Mouse (Mus musculus) forebrain, embryonic 16.5 days (tissue): ENCODE measurements around the gene Anxa1. TPM values are rescaled to one million over a fixed set of nuclear protein-coding genes. Genes with fewer than 3 reads are reported as not detected.

Experiments used
- ATAC-seq: fragments of 200-750 bp; cut with Nextera tagmentation; 2 replicates; pipeline ENCODE4 v1.8.0; 2017; ENCODE audit warnings: mild to moderate bottlenecking, moderate library complexity
- H3K27ac ChIP-seq: fragments of 300-500 bp; sonication (generic); 2 replicates; pipeline ENCODE4 v1.5.1; 2014; ENCODE audit warnings: low read length, control low read depth
- H3K27me3 ChIP-seq: fragments of 300-500 bp; sonication (generic); replicated peaks from 2 replicates; pipeline ENCODE4 v1.6.1; 2014; ENCODE audit warnings: low read length; ENCODE audit not compliant: control insufficient read depth, insufficient read depth
- H3K36me3 ChIP-seq: fragments of 300-500 bp; sonication (generic); 2 replicates; pipeline ENCODE4 v1.6.1; 2014; ENCODE audit not compliant: control insufficient read depth, insufficient read depth
- H3K4me1 ChIP-seq: fragments of 300-500 bp; sonication (generic); replicated peaks from 2 replicates; pipeline ENCODE4 v1.6.1; 2014; ENCODE audit warnings: low read length; ENCODE audit not compliant: control insufficient read depth, insufficient read depth
- H3K4me2 ChIP-seq: fragments of 300-500 bp; sonication (generic); 2 replicates; pipeline ENCODE4 v1.6.1; 2014; ENCODE audit warnings: mild to moderate bottlenecking, low read length, control low read depth
- H3K4me3 ChIP-seq: fragments of 300-500 bp; sonication (generic); replicated peaks from 2 replicates; pipeline ENCODE4 v1.5.1; 2014; ENCODE audit warnings: mild to moderate bottlenecking, low read length, control low read depth
- H3K9ac ChIP-seq: fragments of 300-500 bp; sonication (generic); replicated peaks from 2 replicates; pipeline ENCODE4 v1.6.1; 2014; ENCODE audit warnings: low read depth, low read length, control low read depth
- H3K9me3 ChIP-seq: fragments of 300-500 bp; sonication (generic); 2 replicates; pipeline ENCODE4 v1.6.1; 2016; ENCODE audit warnings: low read length; ENCODE audit not compliant: control insufficient read depth
- WGBS: fragments of 180-500 bp; shearing (Covaris S2); extraction: QIAGEN DNeasy Blood & Tissue Kit; methylation state at CpG from one replicate; pipeline ENCODE4 v1.1.7; 2014; 5-methylcytosine and 5-hydroxymethylcytosine counted together
- polyA plus RNA-seq: library from polyadenylated mRNA; unstranded; fragments of >200 nt; fragmentation: Nextera tagmentation; extraction: Ambion mirVana; gene quantifications from 2 replicates; pipeline ENCODE4 v1.2.1, GENCODE M21; 2015

Anxa1 gene
- 5.8 and 9.2 TPM in 2 replicates for polyA plus RNA-seq

- no peak within 1 kb of the TSS for H3K9ac ChIP-seq
- no peaks in the 10 kb centered on the region for H3K9me3 ChIP-seq
- no peak within 1 kb of the TSS for H3K27ac ChIP-seq
- H3K36me3 ChIP-seq = no peaks in the 10 kb centered on the region
- peaks cover 4% of the 10 kb centered on the region; the same call in 1 of the 2 replicates for H3K4me1 ChIP-seq
- no peaks in the 10 kb centered on the region for H3K27me3 ChIP-seq
- ATAC-seq = no peak
- WGBS = 81% methylated on average over 5 of the region's 5 CpGs
- H3K4me2 ChIP-seq = no peak within 1 kb of the TSS
- no peak within 1 kb of the TSS for H3K4me3 ChIP-seq
Measured at GRCm38 (mm10) chr19:20390455-20390994, at the start of gene Anxa1. Gene Anxa1, minus strand, starts transcription at chr19:20390944.

- no peak overlapping the region for H3K4me3 ChIP-seq
- ATAC-seq = no peak
- 68% methylated on average over 5 of the region's 5 CpGs for WGBS
- H3K9ac ChIP-seq = no peak overlapping the region
- no peak overlapping the region for H3K4me2 ChIP-seq
- no peak overlapping the region for H3K27ac ChIP-seq
- no peaks in the 10 kb centered on the region for H3K4me1 ChIP-seq
- H3K36me3 ChIP-seq = no peaks in the 10 kb centered on the region
- no peaks in the 10 kb centered on the region for H3K27me3 ChIP-seq
- no peaks in the 10 kb centered on the region for H3K9me3 ChIP-seq
Measured at GRCm38 (mm10) chr19:20437043-20437442, 46.3 kb upstream of the Anxa1 start.

GRCm38 (mm10) chr19:20434541-20434940 lies 43.8 kb upstream of the Anxa1 start:
- Histone ChIP-seq H3K4me2 (no peak overlapping the region), H3K36me3 (no peaks in the 10 kb centered on the region), H3K27me3 (no peaks in the 10 kb centered on the region), H3K4me1 (no peaks in the 10 kb centered on the region), H3K4me3 (no peak overlapping the region), H3K9me3 (no peaks in the 10 kb centered on the region), H3K9ac (no peak overlapping the region), H3K27ac (no peak overlapping the region)
- ATAC-seq = peak; percentile 62
- 12% methylated on average over 3 of the region's 3 CpGs for WGBS

GRCm38 (mm10) chr19:20433966-20434365 lies 43.2 kb upstream of the Anxa1 start:
- H3K27ac ChIP-seq = no peak overlapping the region
- ATAC-seq = no peak
- H3K36me3 ChIP-seq = no peaks in the 10 kb centered on the region
- no peak overlapping the region for H3K4me3 ChIP-seq
- H3K4me2 ChIP-seq = no peak overlapping the region
- H3K9ac ChIP-seq = no peak overlapping the region
- no peaks in the 10 kb centered on the region for H3K27me3 ChIP-seq
- no peaks in the 10 kb centered on the region for H3K4me1 ChIP-seq
- WGBS = 85% methylated on average over 5 of the region's 5 CpGs
- no peaks in the 10 kb centered on the region for H3K9me3 ChIP-seq

- Histone ChIP-seq H3K9me3 (no peaks in the 10 kb centered on the region), H3K27ac (no peak overlapping the region), H3K4me3 (no peak overlapping the region), H3K36me3 (no peaks in the 10 kb centered on the region), H3K9ac (no peak overlapping the region), H3K4me2 (no peak overlapping the region), H3K27me3 (no peaks in the 10 kb centered on the region), H3K4me1 (no peaks in the 10 kb centered on the region)
- WGBS = 60% methylated on average over 12 of the region's 12 CpGs
- no peak for ATAC-seq
Measured at GRCm38 (mm10) chr19:20426443-20427161, 35.9 kb upstream of the Anxa1 start.

GRCm38 (mm10) chr19:20411276-20411675 lies 20.5 kb upstream of the Anxa1 start:
- H3K4me3 ChIP-seq = no peak overlapping the region
- H3K36me3 ChIP-seq = no peaks in the 10 kb centered on the region
- H3K4me2 ChIP-seq = no peak overlapping the region
- no peak overlapping the region for H3K9ac ChIP-seq
- no peak for ATAC-seq
- no peaks in the 10 kb centered on the region for H3K4me1 ChIP-seq
- no peak overlapping the region for H3K27ac ChIP-seq
- H3K9me3 ChIP-seq = no peaks in the 10 kb centered on the region
- H3K27me3 ChIP-seq = no peaks in the 10 kb centered on the region
- 81% methylated on average over 3 of the region's 3 CpGs for WGBS

- Histone ChIP-seq H3K27me3 (no peaks in the 10 kb centered on the region), H3K9ac (no peak overlapping the region), H3K4me3 (no peak overlapping the region), H3K4me1 (no peaks in the 10 kb centered on the region), H3K36me3 (no peaks in the 10 kb centered on the region), H3K27ac (no peak overlapping the region), H3K9me3 (no peaks in the 10 kb centered on the region), H3K4me2 (no peak overlapping the region)
- ATAC-seq = no peak
- WGBS = 80% methylated on average over 9 of the region's 9 CpGs
Measured at GRCm38 (mm10) chr19:20409541-20410528, 19.1 kb upstream of the Anxa1 start.

- WGBS = 63% methylated on average over 3 of the region's 3 CpGs
- Histone ChIP-seq H3K9ac (no peak overlapping the region), H3K36me3 (no peaks in the 10 kb centered on the region), H3K27ac (no peak overlapping the region), H3K4me2 (no peak overlapping the region), H3K27me3 (no peaks in the 10 kb centered on the region), H3K9me3 (no peaks in the 10 kb centered on the region), H3K4me1 (no peaks in the 10 kb centered on the region), H3K4me3 (no peak overlapping the region)
- ATAC-seq = no peak
Measured at GRCm38 (mm10) chr19:20406475-20406874, 15.7 kb upstream of the Anxa1 start.

GRCm38 (mm10) chr19:20405015-20405414 lies 14.3 kb upstream of the Anxa1 start:
- ATAC-seq = no peak
- no peak overlapping the region for H3K4me2 ChIP-seq

More at GRCm38 (mm10) chr19:20405015-20405414, 14.3 kb upstream of the Anxa1 start:
- Histone ChIP-seq H3K9me3 (no peaks in the 10 kb centered on the region), H3K4me1 (no peaks in the 10 kb centered on the region), H3K27ac (no peak overlapping the region), H3K27me3 (no peaks in the 10 kb centered on the region), H3K36me3 (no peaks in the 10 kb centered on the region), H3K4me3 (no peak overlapping the region), H3K9ac (no peak overlapping the region)
- WGBS = 59% methylated on average over 4 of the region's 4 CpGs
